ENCODE assay signal across 22 mouse cellular contexts in the genomic region with DNA sequence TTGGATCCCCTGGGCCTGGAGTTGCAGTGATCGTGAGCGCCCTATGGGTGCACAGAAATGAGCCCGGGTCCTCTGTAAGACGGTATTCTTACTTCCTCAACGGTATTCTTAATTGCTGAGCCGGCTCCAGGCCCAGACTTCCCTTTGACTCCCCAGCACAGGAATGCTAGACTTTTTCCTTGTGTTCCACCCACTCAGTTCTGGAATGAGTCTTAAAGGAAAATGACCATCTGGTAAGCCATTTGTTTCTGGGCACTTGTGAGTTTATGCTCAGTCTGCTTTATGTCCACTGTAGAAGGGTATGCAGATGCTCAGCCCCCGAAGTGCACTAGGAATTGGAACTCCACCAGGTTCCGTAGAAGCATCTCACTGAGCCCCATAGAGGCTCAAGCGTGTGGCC. TPM values are rescaled to one million over a fixed set of nuclear protein-coding genes. Genes with fewer than 3 reads are reported as not detected.
DNase-seq lines count a peak whose midpoint lies in the region.
"Had no signal": no experiment of that assay in that cellular context is flagged by ENCODE, and none has a peak within 500 bp of the region (broad histone marks: within the 10 kb centered on the region; RNA-seq: fewer than 3 reads in every experiment).

No protein-coding gene starts in this region.

- intact Hi-C loops in left cerebral cortex, postnatal 4 days (cut with DNase I) = no loop called here

- DNase-seq in frontal cortex, adult 2 months (ENCODE audit: extremely low spot score in 1 of 2, low spot score in 1 of 2) = peak; percentile 30 to 63
- no peak for DNase-seq in frontal cortex, postnatal 10 days (ENCODE audit: low spot score in 2 of 2)
- DNase-seq in left cerebral cortex, adult 11 months (ENCODE audit: low spot score) = peak; percentile 34
- no peak for DNase-seq in left cerebral cortex, postnatal 4 days
- DNase-seq in brain, adult 2 months (ENCODE audit: low read depth, low spot score) = peak; percentile 74
- peak; percentile 13 for DNase-seq in right cerebral cortex, postnatal 14 days
- DNase-seq in lung, adult 18-20 months = no peak
- DNase-seq: adrenal gland, adult 8-10 months; cerebellum, adult 8-10 months; cerebellum, postnatal 36 days; gastrocnemius, postnatal 25 days; heart, adult 11 months; heart, postnatal 36 days; kidney, adult 2 months; kidney, postnatal 10 days; lung, embryonic 14.5 days; lung, postnatal 14 days; midbrain, embryonic 14.5 days; thymus, postnatal 4 days had no signal

RNA-seq across cellular contexts. Expression of a gene that starts 4.3 kb away (rescaled TPM):
- polyA plus RNA-seq in frontal cortex, adult 2 months (2012; rRNA removed) = 44.1 and 57.9 TPM in 2 replicates
- total RNA-seq in left cerebral cortex, postnatal 4 days (2021) = 10 to 100 TPM; 11.8 to 15.9 TPM
- total RNA-seq: G1E; gastrocnemius, adult 18-20 months; monocyte, adult 5-6 weeks had no signal
- polyA plus RNA-seq: G1E had no signal

Comparison
In these comparisons a context has a peak if more than half of its experiments do, and no peak if none do; other contexts are left out.
1. DNase-seq: peak in frontal cortex, adult 2 months (2 of 2), left cerebral cortex, adult 11 months (single experiment), brain, adult 2 months (single experiment) and right cerebral cortex, postnatal 14 days (single experiment); none in frontal cortex, postnatal 10 days (0 of 2), left cerebral cortex, postnatal 4 days (single experiment) and lung, adult 18-20 months (0 of 2).